Mouse (Mus musculus) cerebellum, postnatal 10 days (tissue): ENCODE measurements around the gene Cmas.
A peak's percentile ranks its signal among the peaks of the same experiment; 100 is the strongest.

ENCODE experiments used
- DNase-seq, 2 experiments: peaks; one replicate each; pipeline ENCODE4 v3.0.0; 2021; ENCODE audit warnings: mixed read lengths in 2 of 2

Gene Cmas

GRCm38 (mm10) chr6:142756507-142757333 lies at the start of gene Cmas:
TSS of gene Cmas (plus strand) at chr6:142756686.
- peak; percentile 96 for DNase-seq

DNA sequence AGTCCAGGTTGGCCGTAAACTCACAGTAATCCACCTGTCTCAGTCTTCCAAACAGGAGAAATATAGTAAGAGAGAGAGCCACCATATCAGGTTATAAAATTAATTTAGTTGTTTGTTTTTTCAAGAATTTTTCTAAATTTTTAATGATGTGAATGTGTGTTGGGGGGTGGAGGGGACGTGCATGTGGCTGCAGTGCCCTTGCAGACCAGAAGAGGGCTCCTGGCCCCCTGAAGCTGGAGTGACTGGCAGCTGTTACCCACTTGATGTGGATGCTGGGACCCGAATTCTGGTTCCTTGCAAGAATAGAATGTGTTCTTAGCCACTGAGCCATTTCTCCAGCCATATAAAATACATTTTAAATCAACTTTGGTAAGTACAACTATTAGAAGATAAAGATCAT lies 49.8 kb upstream of the Cmas start:
- no peak for DNase-seq

DNA sequence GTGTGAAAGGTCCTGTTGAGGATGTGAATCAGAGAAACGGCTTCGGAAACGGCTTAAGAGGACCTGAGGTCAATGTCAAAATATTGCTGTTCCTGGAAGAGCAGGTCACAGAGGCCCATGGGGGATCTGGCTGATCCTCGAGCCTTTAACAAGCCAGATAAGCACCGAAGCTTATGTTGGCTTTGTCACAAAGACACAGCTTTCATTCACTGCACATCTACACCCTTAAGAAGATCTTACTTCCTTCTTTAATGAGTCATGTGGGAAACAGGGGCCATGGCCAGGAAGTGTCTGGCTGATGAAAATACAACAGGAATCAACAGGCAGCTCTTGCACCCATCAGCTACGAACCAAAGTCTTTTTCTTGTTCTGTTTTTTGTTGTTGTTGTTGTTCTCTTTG lies 48.1 kb upstream of the Cmas start:
- no peak for DNase-seq

- DNase-seq: no peak
These were observed 45.8 kb upstream of the Cmas start for GRCm38 (mm10) chr6:142710690-142711089.

DNA sequence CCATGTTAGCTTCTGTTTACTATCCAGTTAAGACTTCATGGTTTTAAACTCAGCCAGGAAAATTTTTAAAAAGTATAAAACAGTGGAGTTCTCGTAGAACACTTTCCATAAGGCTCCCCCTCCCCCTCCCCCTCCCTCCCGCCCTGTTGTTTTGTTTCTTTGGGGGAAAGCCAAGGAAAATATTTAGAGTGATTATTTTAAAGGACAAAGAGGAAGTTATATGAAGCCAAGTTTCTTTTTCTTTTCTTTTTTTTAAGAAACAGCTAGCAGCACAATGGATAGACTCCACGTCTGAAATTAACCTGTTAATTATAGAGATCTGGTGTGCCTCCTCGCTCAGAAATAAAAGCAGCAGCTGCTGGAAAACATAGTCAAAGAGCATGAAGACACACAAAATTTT lies 45.4 kb upstream of the Cmas start:
- no peak for DNase-seq

DNA sequence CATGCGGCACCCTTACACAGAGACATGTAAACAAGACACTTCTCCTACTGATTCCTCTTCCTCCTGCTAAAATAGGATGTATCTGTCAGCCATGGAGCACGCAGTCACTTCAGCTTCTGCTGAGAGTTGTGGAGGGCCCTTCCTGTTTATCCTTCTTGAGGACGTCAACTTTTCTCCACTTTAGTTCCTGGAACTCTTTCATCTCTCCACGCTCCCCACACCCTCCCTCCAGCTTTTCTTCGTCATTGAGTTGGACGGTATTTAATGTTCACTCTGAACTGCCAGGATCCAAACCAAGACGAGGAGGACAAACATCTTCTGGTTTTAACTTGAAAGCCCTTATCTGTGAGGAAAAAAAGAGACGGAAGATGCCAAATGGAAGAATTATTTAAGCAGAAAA lies 41.5 kb upstream of the Cmas start:
- no peak for DNase-seq

GRCm38 (mm10) chr6:142717186-142717585 lies 39.3 kb upstream of the Cmas start:
- no peak for DNase-seq

GRCm38 (mm10) chr6:142718167-142718566 lies 38.3 kb upstream of the Cmas start:
- no peak for DNase-seq

DNA sequence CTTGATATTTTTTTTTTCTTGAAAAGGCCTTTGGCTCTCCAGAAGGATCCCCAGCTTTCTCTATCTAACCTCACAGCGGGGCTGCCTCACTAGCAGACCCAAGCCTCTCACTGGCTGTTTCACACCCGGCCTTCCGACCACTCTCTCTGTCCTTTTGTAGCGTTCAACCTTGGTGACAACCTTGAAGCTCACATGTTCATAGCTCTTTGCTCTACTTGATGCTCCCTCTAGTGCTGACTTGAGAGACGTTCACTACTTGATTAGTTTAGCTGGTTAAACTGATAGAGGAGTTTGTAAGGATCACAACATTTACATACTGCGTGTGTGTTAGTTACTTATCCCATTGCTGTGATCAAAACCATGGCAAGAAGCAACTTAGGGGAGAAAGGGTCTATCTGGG lies 35.8 kb upstream of the Cmas start:
- DNase-seq: no peak

DNA sequence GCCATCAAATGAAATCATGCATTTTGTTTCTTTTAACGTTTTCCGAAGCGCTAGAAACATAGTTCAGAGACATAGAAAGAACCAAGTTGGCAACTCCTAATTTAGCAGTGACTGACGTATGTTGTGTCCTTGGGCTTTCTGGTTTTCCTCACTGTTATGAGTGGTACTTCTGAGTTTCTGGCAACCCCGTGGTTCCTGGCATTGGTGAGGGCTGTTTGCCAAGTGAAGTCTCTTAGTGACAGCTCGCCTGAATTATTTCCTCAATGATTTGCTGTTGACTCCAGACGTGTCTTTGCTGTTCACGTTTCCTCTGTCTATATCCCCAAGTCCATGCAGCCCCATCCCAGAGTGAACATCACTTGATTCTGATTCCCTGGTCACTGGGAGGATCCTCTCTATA lies 34.8 kb upstream of the Cmas start:
- DNase-seq: peak; percentile 48 to 55

DNA sequence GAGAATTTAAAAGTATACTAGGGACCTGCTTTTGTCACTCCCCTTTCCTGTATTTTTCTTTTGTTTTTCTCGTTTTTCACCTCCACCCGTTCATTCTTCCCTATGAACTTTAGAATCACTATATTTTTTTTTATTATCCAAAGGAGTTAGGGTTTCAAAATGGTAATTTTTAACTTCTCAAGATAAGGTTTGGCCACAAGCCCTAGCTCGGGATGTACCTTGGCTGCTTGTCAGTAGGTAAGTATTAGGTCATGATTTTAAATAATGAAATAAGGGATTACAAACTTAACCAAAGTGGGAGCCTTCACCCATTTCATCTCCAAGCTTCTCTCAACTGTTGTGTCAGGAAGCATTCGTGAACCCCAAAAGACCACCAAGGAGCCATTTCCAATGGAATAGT lies 30.5 kb upstream of the Cmas start:
- DNase-seq: no peak

DNA sequence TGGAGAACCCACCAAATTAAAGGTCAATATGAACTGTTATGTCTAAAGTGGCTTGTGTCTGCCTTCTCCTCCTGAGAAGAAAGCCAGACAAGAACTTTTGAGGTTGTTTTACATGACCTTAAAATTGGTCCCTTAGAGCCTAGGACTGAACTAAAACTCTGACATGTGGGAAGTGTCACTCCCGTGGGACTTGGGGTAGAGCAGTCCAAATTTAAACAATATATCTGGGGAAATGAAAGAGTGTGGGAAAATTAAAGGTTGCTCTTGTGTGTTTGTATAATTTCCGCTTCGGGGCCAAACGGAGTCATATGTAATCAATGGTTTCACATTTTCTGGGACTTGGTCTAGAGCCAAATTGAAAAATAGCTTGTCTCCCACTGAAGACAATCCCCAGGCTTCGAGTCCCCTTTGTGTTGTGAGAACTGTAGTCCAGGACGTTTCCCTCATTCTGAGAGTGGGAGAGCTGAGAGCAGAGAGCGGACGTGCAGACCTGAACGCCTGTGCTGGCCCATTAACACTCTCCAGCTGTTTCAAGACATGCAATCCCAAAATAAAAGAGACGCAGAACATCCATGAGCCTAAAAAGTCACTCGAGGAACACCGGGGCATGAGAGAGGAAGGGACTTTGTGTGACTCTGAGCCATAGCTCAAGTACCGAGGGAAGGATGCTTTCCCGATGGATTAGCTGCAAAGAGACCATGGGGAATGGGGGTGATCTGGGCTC lies 23.8 kb upstream of the Cmas start:
- DNase-seq: no peak

DNA sequence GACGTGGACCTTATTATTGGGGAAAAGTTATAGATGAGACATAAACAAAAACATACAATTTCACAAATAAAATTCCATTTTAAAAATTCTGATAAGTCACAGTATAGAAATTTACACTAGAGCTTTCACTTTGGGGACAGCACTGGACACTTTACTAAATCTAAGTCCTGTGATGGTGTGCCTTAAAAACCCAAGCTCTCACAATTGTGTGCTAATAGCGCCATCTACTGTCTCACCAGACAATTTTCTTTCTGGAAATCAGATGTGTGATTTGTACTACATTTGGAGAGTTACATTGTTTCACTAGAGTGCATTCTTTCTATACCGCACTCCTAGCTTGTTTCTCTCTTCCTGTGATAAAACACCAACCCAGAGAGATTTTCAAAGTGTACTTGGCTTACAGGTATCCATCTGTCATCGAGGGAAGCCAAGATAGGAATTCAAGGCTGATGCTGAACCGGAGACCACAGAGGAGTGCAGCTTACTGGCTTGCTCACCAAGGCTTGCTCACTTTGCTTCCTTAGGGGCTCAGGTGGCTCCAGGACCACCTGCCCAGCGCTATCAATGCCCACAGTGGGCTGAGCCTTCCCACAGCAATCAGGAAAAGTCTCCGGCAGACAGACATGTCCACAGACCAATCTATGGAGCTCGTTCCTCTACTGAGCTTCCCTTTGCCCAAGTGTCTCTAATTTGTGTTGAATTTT lies 21.0 kb upstream of the Cmas start:
- peak; percentile 61 to 83 for DNase-seq

DNA sequence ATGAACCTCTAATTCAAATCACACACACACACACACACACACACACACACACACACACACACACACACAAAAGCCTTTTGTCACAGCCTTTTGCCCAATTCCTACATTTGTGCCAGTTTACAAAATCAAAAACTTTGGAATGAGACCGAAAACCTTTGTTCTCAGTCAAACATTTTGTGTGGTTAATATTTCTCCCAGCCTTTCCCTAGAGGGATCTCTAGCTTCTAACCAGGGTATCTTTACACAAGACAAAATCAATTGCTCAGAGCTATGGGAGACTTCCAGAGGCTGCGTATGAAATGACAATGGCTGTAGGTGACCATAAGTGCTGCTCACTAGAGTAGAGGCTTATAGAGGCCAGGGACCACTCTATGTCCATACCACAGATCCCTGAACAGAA lies 18.3 kb upstream of the Cmas start:
- no peak for DNase-seq

- no peak for DNase-seq
These were observed 17.8 kb upstream of the Cmas start for GRCm38 (mm10) chr6:142738637-142739036.

DNA sequence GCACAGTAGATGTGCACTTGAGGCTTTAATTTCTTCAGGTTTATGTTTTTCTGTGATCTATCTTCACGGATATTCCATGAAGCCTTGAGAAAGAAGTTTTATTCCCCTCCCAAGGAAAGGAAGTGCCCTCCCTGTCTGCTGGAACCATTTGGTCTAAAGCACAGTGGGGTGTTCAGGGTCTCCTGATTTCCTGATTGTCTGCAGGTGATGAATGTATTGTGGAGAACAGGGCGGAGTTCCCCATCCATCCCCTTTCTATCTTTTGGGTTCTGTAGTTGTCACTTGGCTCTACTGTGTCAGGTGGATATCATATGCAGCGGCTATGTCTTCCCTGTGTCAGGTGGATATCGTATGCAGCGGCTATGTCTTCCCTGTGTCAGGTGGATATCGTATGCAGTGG lies 14.7 kb upstream of the Cmas start:
- no peak for DNase-seq

DNA sequence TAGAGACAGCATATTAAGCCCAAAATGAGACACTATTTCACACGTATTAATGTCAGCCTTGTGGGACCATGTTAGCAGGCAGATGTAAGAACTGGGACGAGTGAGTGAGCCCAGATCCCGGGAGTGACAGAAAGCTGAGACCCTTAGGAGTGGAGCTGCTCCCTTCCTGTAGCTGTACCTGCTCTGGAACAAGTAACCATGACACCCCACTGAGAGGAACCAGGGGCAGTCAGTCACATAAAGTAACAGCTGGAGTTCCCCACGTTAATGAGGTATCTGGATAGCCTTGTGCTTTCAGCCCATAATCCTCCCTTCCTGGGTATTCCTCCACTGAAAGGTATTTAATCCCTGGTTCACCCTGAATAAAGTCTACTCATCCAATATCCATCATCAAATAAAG lies 13.3 kb upstream of the Cmas start:
- DNase-seq: no peak

GRCm38 (mm10) chr6:142745484-142745883 lies 11.0 kb upstream of the Cmas start:
- no peak for DNase-seq

GRCm38 (mm10) chr6:142746765-142747164 lies 9.7 kb upstream of the Cmas start:
- DNase-seq: no peak

GRCm38 (mm10) chr6:142747165-142747564 lies 9.3 kb upstream of the Cmas start:
- DNase-seq: no peak

DNA sequence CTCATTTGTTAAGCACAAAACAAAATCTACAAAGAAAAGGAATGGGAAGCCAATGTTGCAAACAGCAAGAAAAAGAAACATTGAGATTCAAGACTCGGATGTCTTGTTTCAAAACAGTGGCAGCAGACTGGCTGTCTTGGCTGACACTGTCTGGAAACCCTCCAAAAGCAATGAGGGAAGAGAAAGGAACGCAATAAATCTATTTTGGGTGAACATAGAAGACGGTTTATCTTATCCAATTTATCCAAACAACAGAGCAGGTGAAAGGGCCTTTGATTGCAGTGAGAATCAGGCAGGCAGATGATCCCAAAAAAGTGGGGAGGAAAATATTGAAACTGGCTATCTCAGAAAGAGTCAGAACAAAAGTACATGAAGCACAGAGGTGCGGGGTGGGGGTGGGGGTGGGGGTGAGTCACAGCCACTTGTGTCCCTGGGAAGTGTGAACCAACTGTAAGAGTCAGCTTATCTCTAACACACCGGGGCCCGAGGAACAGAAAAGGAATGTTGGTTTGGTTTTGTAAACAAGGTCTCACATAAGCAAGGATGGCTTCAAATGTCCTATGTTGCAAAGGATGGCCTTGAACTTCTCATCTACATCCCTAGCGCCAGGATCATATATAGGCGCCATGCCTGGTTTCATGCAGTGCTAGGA lies 8.3 kb upstream of the Cmas start:
- DNase-seq: peak in 1 of 2 experiments; percentile 32

DNA sequence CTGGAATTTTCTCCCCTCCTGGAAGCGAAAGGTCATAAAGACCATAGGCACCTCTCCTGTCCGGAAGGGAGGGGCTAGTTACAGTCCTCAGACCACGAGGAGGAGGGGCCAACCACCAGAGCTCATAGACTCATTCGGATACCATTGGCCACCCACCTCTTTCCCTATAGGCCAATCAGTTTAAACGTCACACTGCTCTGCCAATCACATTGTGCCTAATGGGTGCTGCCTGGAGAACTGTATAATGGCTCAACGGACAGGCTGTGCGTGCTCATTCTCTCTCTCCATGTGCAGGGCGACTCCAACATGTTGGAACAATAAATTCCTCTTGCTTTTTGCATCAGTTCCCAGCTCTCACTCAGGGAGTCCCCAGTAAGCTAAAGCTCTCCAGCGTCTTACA lies 5.1 kb upstream of the Cmas start:
- DNase-seq: peak; percentile 21 to 25
